Mouse (Mus musculus) ES-E14 (cell line): ENCODE results near the gene Gpr158.
"Not testable (repeated sequence)": the region's sequence is repeated elsewhere in the genome, so short reads cannot be mapped to it uniquely, and the experiment has no call there.

Source experiments
- HCFC1 ChIP-seq: IDR thresholded peaks from 2 replicates; pipeline ENCODE4 v1.6.1; 2012; ENCODE audit warnings: low read length, inconsistent platforms, borderline replicate concordance; ENCODE audit not compliant: insufficient read depth
- MAFK ChIP-seq: IDR thresholded peaks from 2 replicates; pipeline ENCODE4 v1.6.1; 2014; ENCODE audit warnings: mild to moderate bottlenecking, low read depth, low read length, inconsistent platforms; ENCODE audit not compliant: insufficient read depth
- ZNF384 ChIP-seq: IDR thresholded peaks from 2 replicates; pipeline ENCODE4 v1.6.1; 2012; ENCODE audit warnings: low read depth, low read length, inconsistent platforms

DNA sequence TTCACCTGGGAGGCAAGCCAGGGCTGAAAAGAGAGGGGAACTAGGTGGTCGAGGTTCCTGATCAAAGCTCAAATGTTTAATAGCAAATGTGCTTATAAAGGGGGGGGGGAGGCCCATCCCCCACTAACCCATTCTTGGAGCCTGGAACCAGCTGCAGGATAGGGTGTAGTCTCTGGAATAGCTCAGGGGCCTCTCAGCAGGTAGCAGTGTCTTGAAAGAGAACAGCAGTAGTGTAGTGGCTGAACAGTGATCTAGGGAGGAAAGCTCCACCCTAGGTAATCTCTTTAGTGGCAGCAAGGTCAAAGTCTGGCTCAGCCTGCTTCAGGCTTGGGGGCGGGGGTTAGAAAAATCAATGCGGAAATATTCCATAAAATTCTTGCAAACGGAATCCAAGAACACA, 93.3 kb downstream of the Gpr158 start:
- not testable (repeated sequence) for TF ChIP-seq ZNF384, MAFK, HCFC1
